Mouse (Mus musculus) neural tube, embryonic 11.5 days (tissue): ENCODE measurements around the gene Bmpr1b. TPM values are rescaled to one million over a fixed set of nuclear protein-coding genes. Genes with fewer than 3 reads are reported as not detected.

Experiments
- ATAC-seq: fragments of 200-750 bp; cut with Nextera tagmentation; 2 replicates; pipeline ENCODE4 v1.8.0; 2017; ENCODE audit warnings: moderate number of reproducible peaks, mild to moderate bottlenecking, moderate TSS enrichment, moderate library complexity; ENCODE audit not compliant: insufficient read depth, low FRiP score, low TSS enrichment
- DNase-seq: peaks from one replicate; pipeline ENCODE4 v3.0.0-alpha.2; 2015; ENCODE audit warnings: low spot score
- H3K27ac ChIP-seq: fragments of 300-500 bp; sonication (generic); 2 replicates; pipeline ENCODE4 v1.5.1; 2014; ENCODE audit warnings: low read depth, mild to moderate bottlenecking, low read length
- H3K27me3 ChIP-seq: fragments of 300-500 bp; sonication (generic); 2 replicates; pipeline ENCODE4 v1.6.1; 2014; ENCODE audit warnings: mild to moderate bottlenecking, low read length, mixed read lengths; ENCODE audit not compliant: control insufficient read depth, insufficient read depth
- H3K36me3 ChIP-seq: fragments of 300-500 bp; sonication (generic); 2 replicates; pipeline ENCODE4 v1.6.1; 2014; ENCODE audit warnings: mild to moderate bottlenecking, low read length, moderate library complexity, mixed read lengths; ENCODE audit not compliant: control insufficient read depth, insufficient read depth
- H3K4me1 ChIP-seq: fragments of 300-500 bp; sonication (generic); 2 replicates; pipeline ENCODE4 v1.6.1; 2014; ENCODE audit warnings: low read length, mixed read lengths; ENCODE audit not compliant: control insufficient read depth, insufficient read depth
- H3K4me2 ChIP-seq: fragments of 300-500 bp; sonication (generic); 2 replicates; pipeline ENCODE4 v1.6.1; 2014; ENCODE audit warnings: low read depth, mild to moderate bottlenecking, moderate library complexity
- H3K4me3 ChIP-seq: fragments of 300-500 bp; sonication (generic); 2 replicates; pipeline ENCODE4 v1.5.1; 2014; ENCODE audit warnings: low read depth, low read length
- H3K9ac ChIP-seq: fragments of 300-500 bp; sonication (generic); 2 replicates; pipeline ENCODE4 v1.6.1; 2014; ENCODE audit warnings: mild to moderate bottlenecking, low read length
- H3K9me3 ChIP-seq: fragments of 300-500 bp; sonication (generic); 2 replicates; pipeline ENCODE4 v1.6.1; 2016; ENCODE audit warnings: low read length; ENCODE audit not compliant: control insufficient read depth
- WGBS: fragments of 180-500 bp; shearing (Covaris S2); extraction: QIAGEN DNeasy Blood & Tissue Kit; methylation state at CpG from one replicate; pipeline ENCODE4 v1.1.7; 2014; 5-methylcytosine and 5-hydroxymethylcytosine counted together
- polyA plus RNA-seq: library from polyadenylated mRNA; unstranded; fragments of >200 nt; fragmentation: Nextera tagmentation; extraction: Ambion mirVana; gene quantifications from 2 replicates; pipeline ENCODE4 v1.2.1, GENCODE M21; 2014

Gene Bmpr1b
- polyA plus RNA-seq, 1 experiment from 2014 or later: 17.8 TPM

DNA sequence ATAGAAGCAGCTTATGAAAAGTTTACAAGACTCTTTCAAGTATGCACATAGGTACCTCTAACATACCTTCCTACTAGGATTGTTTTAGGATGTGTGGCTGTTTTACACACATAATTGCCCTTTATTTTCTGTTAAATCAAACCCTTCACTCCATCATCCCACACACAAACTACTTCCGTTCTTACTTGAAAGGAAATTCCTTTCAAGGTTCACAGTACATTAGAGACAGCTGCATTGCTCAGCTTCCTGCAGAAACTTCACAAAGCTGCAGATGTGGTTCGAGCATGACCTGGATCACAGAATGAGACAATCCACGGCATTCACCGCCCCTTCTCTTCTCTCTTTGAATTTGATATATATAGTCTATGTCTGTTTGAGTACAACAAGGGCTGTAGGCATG is 248.1 kb downstream of the Bmpr1b start:
- H3K27me3 ChIP-seq: no peaks in the 10 kb centered on the region
- ATAC-seq: no peak
- 31% methylated on average over 4 of the region's 4 CpGs for WGBS
- H3K9ac ChIP-seq: no peak overlapping the region
- no peak overlapping the region for H3K4me3 ChIP-seq
- peaks cover 3% of the 10 kb centered on the region; the same call in 1 of the 2 replicates for H3K4me1 ChIP-seq
- H3K36me3 ChIP-seq: no peaks in the 10 kb centered on the region
- no peak overlapping the region for H3K27ac ChIP-seq
- DNase-seq: no peak
- no peak overlapping the region for H3K4me2 ChIP-seq
- no peaks in the 10 kb centered on the region for H3K9me3 ChIP-seq

- Histone ChIP-seq H3K4me1 (peaks cover 3% of the 10 kb centered on the region; the same call in 1 of the 2 replicates), H3K9ac (no peak overlapping the region), H3K9me3 (no peaks in the 10 kb centered on the region), H3K27ac (no peak overlapping the region), H3K27me3 (no peaks in the 10 kb centered on the region), H3K4me3 (no peak overlapping the region), H3K36me3 (no peaks in the 10 kb centered on the region), H3K4me2 (no peak overlapping the region)
- DNase-seq (no peak), ATAC-seq (no peak)
- WGBS: 59% methylated on average over 3 of the region's 3 CpGs
These were observed 249.6 kb downstream of the Bmpr1b start for GRCm38 (mm10) chr3:141919661-141920060.

GRCm38 (mm10) chr3:141917166-141917565 is 252.1 kb downstream of the Bmpr1b start:
- DNase-seq (no peak), ATAC-seq (no peak)
- H3K9ac ChIP-seq: no peak overlapping the region
- H3K4me2 ChIP-seq: no peak overlapping the region
- no peaks in the 10 kb centered on the region for H3K9me3 ChIP-seq
- no peak overlapping the region for H3K27ac ChIP-seq
- H3K36me3 ChIP-seq: no peaks in the 10 kb centered on the region
- WGBS: 85% methylated on average over 4 of the region's 4 CpGs
- H3K4me3 ChIP-seq: no peak overlapping the region
- peaks cover 3% of the 10 kb centered on the region; the same call in 1 of the 2 replicates for H3K4me1 ChIP-seq
- H3K27me3 ChIP-seq: no peaks in the 10 kb centered on the region

DNA sequence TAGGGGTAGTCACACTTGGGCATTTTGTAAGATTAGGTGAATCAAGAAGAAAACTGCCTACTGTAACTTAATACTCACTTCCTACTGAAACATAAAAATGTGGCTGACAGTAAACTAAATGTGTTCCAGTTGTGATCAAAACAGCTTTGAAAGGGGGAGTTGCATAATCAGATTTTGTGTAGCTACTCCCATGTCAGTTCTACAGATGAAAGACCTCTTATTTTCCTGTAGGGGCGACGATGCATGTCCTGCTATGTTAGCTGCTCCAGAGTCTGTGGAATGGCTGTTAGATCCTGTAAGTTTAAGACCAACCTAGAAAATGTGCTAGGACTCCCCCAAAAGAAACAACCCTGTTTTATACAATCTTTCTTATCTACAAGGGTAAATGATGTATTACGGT is 253.2 kb downstream of the Bmpr1b start:
- 88% methylated on average over 3 of the region's 3 CpGs for WGBS
- no peaks in the 10 kb centered on the region for H3K9me3 ChIP-seq
- no peaks in the 10 kb centered on the region for H3K4me1 ChIP-seq
- ATAC-seq (no peak), DNase-seq (no peak)
- H3K4me2 ChIP-seq: no peak overlapping the region
- no peak overlapping the region for H3K9ac ChIP-seq
- no peak overlapping the region for H3K4me3 ChIP-seq
- no peaks in the 10 kb centered on the region for H3K36me3 ChIP-seq
- no peaks in the 10 kb centered on the region for H3K27me3 ChIP-seq
- no peak overlapping the region for H3K27ac ChIP-seq

- Histone ChIP-seq H3K4me1 (no peaks in the 10 kb centered on the region), H3K27ac (no peak overlapping the region), H3K9me3 (no peaks in the 10 kb centered on the region), H3K36me3 (no peaks in the 10 kb centered on the region), H3K4me3 (no peak overlapping the region), H3K27me3 (no peaks in the 10 kb centered on the region), H3K4me2 (no peak overlapping the region), H3K9ac (no peak overlapping the region)
- ATAC-seq (no peak), DNase-seq (no peak)
- WGBS: 79% methylated on average over 3 of the region's 3 CpGs
These were observed 254.6 kb downstream of the Bmpr1b start for GRCm38 (mm10) chr3:141914588-141914987.

GRCm38 (mm10) chr3:141909136-141909535 is 260.1 kb downstream of the Bmpr1b start:
- no peaks in the 10 kb centered on the region for H3K36me3 ChIP-seq
- 93% methylated on average over 2 of the region's 2 CpGs for WGBS
- no peak overlapping the region for H3K27ac ChIP-seq
- H3K9ac ChIP-seq: no peak overlapping the region
- H3K4me1 ChIP-seq: no peaks in the 10 kb centered on the region
- no peaks in the 10 kb centered on the region for H3K9me3 ChIP-seq
- no peak overlapping the region for H3K4me3 ChIP-seq
- H3K27me3 ChIP-seq: no peaks in the 10 kb centered on the region
- DNase-seq: no peak
- H3K4me2 ChIP-seq: no peak overlapping the region
- ATAC-seq: no peak

DNA sequence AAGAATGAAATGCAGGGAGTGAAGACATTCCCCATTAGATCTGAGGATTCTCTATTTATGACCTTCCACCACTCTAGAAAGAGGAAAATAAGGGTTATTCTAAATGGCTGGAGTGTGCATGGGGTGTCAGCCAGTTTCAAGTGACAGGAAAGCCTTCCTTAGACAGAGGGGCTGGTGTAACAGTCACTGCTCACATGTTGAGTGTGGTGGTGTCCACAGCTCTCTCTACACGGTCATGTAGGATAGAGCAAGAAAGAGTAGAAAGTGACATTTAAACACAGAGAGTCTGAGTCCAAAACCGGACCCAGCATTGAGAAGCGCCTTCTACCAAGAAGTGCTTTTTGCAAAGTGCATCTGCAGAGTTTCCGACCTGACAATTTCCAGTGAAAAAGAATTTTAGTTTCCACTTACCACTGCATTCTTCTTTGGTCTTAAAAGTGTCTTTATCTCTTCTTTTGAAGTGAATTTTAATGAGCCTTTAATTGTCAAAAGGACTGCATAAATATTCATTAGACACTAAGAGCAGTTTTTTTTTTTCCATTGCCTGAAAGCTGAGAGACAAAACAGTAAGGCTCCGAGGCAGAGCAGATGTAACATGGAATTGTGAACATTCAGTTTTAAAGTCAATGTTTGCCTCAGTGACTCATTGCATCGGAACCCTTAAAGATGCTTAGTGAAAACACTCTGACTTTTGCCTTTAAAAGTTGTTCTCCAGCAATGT is 263.2 kb downstream of the Bmpr1b start:
- H3K27me3 ChIP-seq: no peaks in the 10 kb centered on the region
- DNase-seq: no peak
- ATAC-seq: no peak
- WGBS: 67% methylated on average over 6 of the region's 6 CpGs
- H3K4me3 ChIP-seq: no peak overlapping the region
- H3K9ac ChIP-seq: no peak overlapping the region
- no peaks in the 10 kb centered on the region for H3K9me3 ChIP-seq
- no peaks in the 10 kb centered on the region for H3K36me3 ChIP-seq
- no peak overlapping the region for H3K27ac ChIP-seq
- no peak overlapping the region for H3K4me2 ChIP-seq
- H3K4me1 ChIP-seq: no peaks in the 10 kb centered on the region

DNA sequence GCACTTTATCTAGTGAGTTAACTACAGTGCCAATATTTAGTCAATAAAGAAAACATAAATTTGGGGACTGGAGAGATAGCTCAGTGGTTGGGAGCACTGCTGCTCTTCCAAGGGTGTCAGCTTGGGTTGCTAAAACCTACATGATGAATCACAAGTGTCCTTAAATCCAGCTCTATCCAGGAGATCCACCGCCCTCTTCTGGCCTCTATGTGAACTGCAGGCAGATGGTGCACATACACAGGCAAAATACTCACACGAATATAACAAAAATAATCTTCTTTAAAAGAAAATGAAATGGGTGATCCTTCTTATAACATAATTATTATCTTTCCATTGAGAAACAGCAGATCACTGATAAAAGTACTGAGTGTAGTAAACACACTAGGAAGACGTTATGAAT is 268.9 kb downstream of the Bmpr1b start:
- no peaks in the 10 kb centered on the region for H3K9me3 ChIP-seq
- no peak for DNase-seq
- 87% methylated on average over 3 of the region's 3 CpGs for WGBS
- no peaks in the 10 kb centered on the region for H3K4me1 ChIP-seq
- H3K4me2 ChIP-seq: no peak overlapping the region
- H3K36me3 ChIP-seq: no peaks in the 10 kb centered on the region
- no peak for ATAC-seq
- no peak overlapping the region for H3K27ac ChIP-seq
- no peak overlapping the region for H3K4me3 ChIP-seq
- H3K27me3 ChIP-seq: no peaks in the 10 kb centered on the region
- no peak overlapping the region for H3K9ac ChIP-seq

- no peak for ATAC-seq
- H3K27ac ChIP-seq: no peak overlapping the region
These were observed 269.7 kb downstream of the Bmpr1b start for GRCm38 (mm10) chr3:141899521-141899920.

More at GRCm38 (mm10) chr3:141899521-141899920, 269.7 kb downstream of the Bmpr1b start:
- Histone ChIP-seq H3K9me3 (no peaks in the 10 kb centered on the region), H3K27me3 (no peaks in the 10 kb centered on the region), H3K4me2 (no peak overlapping the region), H3K36me3 (no peaks in the 10 kb centered on the region), H3K9ac (no peak overlapping the region), H3K4me1 (no peaks in the 10 kb centered on the region), H3K4me3 (no peak overlapping the region)
- 84% methylated on average over 2 of the region's 2 CpGs for WGBS
- DNase-seq: no peak
